Mouse (Mus musculus): ENCODE results near the gene Capn13.

DNA sequence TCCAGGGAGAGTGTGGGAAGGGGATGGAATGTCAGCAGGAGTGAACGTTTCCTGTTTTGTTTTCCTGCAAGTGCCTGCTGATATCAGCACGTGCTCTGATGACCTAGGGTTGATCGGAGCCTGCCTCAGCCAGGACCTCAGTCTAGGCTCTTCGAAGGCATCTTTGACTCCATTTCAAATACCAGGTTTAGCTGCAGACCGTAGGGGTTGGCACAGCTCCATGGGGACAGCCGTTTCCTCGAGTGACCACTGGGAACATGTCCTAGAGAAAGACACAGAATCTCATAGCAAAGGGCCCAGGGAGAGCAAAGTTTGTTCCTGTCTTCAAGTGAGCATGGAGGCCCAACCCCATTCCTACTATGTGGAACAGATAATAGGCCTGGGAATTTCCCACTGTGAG lies 94.0 kb downstream of the Capn13 start:
- no peak for TF ChIP-seq POLR2A (IDR thresholded peaks at IDR 0.05; ENCODE audit: borderline replicate concordance, insufficient read depth, low read length)
- no peak for TF ChIP-seq CTCF (IDR thresholded peaks at IDR 0.05; ENCODE audit: borderline replicate concordance, insufficient read depth, low read depth, low read length)

All from cerebellum, adult 2 months (tissue).